Mouse (Mus musculus) brain, embryonic 14.5 days (tissue): ENCODE measurements at regions not wholly inside any gene's neighbourhood (a gene's known extent, or its start where the extent isn't known, plus 50 kb on each side); places are given as distances from the start of the nearest gene placed in this dataset.
A peak's percentile ranks its signal among the peaks of the same experiment; 100 is the strongest.

Experiments
- DNase-seq: peaks from one replicate; pipeline ENCODE4 v3.0.0-alpha.2; 2011; ENCODE audit warnings: low read depth
- CTCF ChIP-seq: fragments of 200-500 bp; IDR thresholded peaks from 2 replicates; pipeline ENCODE4 v1.5.1; 2012; ENCODE audit warnings: inconsistent platforms, mild to moderate bottlenecking, moderate library complexity, borderline replicate concordance; ENCODE audit not compliant: insufficient read depth, insufficient read length; ENCODE audit errors: extremely low read depth
- POLR2A ChIP-seq: fragments of 200-500 bp; IDR thresholded peaks from 2 replicates; pipeline ENCODE4 v1.6.1; 2012; ENCODE audit warnings: mild to moderate bottlenecking, inconsistent platforms, borderline replicate concordance; ENCODE audit not compliant: poor library complexity, insufficient read depth, insufficient read length, severe bottlenecking; ENCODE audit errors: extremely low read depth

DNA sequence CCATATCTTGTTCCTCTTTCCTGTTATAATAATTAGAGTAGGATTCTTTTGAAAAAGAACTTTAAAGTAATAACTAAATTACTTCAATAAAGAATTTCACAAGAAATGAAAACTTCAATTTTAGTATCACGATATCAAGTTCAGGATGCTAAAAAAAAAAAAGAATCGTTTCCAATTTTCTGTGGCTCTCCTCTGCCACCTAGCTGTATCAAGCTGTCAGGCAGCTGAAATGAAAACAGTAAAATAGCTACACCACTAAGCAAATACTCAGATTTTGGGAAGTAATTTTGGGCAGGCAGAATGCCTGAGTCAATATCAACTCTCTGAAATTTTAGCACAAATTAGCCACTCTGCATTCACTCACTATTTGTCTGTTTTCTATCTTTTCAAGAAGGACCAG lies 694.5 kb upstream of the Arrdc3 start:
- DNase-seq = no peak
- TF ChIP-seq CTCF (0 out of 2 replicates have a peak, but pooled peaks have one; percentile 12), POLR2A (no peak)

DNA sequence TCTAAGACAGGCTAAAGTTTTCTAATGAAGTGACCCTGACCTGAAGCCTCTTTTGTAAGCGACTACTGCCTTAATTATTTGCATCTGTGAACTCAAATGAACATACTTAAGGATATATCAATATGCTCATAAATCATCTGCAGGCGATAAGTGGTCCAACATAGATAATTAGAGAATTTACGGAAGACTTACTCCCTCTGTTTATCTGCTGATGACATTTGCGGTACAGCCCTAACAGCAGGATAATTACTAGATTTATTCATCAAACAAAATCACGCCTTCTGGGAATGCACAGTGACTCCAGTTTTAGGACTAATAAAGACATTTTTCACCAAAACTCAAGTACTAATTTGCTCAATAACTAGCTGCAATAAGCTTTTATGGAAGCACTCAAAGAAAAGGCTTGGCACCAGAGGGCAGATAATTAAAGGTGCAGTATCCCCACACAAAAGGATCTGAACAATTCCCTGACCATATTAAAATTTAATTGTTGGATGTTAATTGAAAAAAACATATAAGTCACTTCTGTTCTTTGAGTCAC lies 688.0 kb upstream of the Arrdc3 start:
- TF ChIP-seq POLR2A = no peak
- no peak for TF ChIP-seq CTCF
- DNase-seq = peak; percentile 74

GRCm38 (mm10) chr13:80224110-80224509 lies 659.1 kb upstream of the Arrdc3 start:
- DNase-seq = no peak
- TF ChIP-seq POLR2A = no peak
- no peak for TF ChIP-seq CTCF

DNA sequence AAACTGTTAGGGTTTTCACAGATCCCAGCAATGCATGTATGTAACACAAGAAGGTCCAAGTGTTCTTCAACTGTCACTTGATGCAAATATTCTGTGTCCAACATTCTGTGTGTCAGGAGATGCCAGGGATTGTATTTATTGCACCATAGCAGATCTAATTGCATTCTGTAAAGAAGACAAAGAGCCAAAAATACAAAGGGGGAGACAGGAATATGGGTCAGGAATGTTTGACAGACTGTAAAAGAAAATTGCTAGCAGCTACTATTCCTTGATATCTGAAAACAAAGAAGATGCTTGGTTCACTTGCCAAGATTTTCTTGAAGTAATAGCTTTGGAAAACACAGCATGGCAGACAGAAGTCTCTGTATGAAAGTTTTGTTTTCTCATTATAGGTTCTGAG lies 651.8 kb upstream of the Arrdc3 start:
- TF ChIP-seq CTCF = no peak
- TF ChIP-seq POLR2A = no peak
- no peak for DNase-seq

DNA sequence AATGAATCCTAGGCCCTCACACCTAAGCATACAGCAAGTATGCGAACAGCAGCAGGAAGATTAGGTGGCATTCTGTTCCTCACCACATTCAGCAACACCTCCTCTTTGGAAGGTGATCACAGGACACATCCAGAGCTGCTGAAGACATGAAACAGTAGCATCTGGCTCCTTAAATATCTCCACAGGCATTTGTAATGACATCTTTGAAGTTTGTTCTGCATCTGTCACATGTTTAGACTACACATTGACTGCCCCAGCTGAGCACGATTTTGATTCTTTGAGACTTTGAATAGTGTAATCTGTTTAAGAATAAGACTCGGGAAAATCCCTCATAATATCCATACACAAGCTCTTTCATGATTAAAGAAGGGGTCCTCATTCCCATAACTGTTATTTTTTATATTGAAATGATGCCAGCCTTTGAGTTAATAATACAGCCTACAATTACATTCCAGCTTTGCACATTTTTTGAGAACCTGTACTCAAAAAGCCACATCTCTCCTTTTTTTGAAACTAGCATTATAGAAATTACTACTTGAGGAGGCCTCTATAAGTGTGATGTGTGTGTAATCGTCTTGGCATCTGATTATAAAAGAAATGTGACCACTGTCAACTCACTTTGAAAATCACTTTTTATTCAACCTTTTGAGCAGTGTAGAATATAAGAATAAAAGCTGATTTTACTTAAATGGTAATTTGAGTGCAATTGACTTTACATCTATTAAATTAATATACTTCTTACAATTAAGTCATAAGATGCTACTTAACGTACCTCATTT lies 647.7 kb upstream of the Arrdc3 start:
- DNase-seq = peak; percentile 71

GRCm38 (mm10) chr13:80262826-80263225 lies 620.4 kb upstream of the Arrdc3 start:
- TF ChIP-seq POLR2A (no peak), CTCF (no peak)
- no peak for DNase-seq

More for the DNA sequence above, 647.7 kb upstream of the Arrdc3 start:
- TF ChIP-seq POLR2A (no peak), CTCF (no peak)

- DNase-seq = no peak
These were observed 616.1 kb upstream of the Arrdc3 start for GRCm38 (mm10) chr13:80267131-80267530.

GRCm38 (mm10) chr13:80273976-80274375 lies 609.2 kb upstream of the Arrdc3 start:
- no peak for TF ChIP-seq CTCF
- no peak for TF ChIP-seq POLR2A
- DNase-seq = peak; percentile 53

More at GRCm38 (mm10) chr13:80267131-80267530, 616.1 kb upstream of the Arrdc3 start:
- TF ChIP-seq CTCF (no peak), POLR2A (no peak)

- TF ChIP-seq CTCF = no peak
- TF ChIP-seq POLR2A = no peak
- peak; percentile 11 for DNase-seq
These were observed 591.3 kb upstream of the Arrdc3 start for GRCm38 (mm10) chr13:80291744-80292515.

DNA sequence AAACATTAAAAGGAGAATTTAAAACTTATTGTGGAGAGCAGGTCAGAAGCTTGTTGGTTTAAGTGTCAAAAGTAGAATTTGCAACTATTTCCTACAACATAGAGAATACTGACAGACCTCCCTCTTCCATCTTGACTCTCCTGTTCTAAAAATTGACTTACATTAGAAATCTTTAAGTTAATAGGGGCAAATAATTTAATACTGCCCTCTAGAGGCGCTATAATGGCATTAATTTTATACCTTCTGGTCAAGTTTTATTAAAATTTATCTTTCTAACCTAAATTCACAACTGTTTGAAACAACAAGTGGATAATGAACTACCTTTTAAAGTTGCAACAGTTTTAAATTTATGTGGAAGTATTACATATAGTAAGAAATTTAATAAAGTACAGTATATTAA lies 587.5 kb upstream of the Arrdc3 start:
- DNase-seq = no peak
- no peak for TF ChIP-seq CTCF
- no peak for TF ChIP-seq POLR2A

GRCm38 (mm10) chr13:80334073-80334704 lies 549.0 kb upstream of the Arrdc3 start:
- DNase-seq = peak; percentile 92
- no peak for TF ChIP-seq CTCF
- no peak for TF ChIP-seq POLR2A
